Mouse (Mus musculus) effector memory CD4-positive, alpha-beta T cell, adult 7 months (primary cell): Measurements from ENCODE around the gene Tulp2. TPM values are rescaled to one million over a fixed set of nuclear protein-coding genes. Genes with fewer than 3 reads are reported as not detected.

Experiments used
- polyA plus RNA-seq: library from polyadenylated mRNA; unstranded; fragments of 100-300 nt; shearing (Covaris generic); gene quantifications from one replicate; pipeline ENCODE4 v1.2.1, GENCODE M21; 2017

The Tulp2 gene
- 1.3 TPM for polyA plus RNA-seq

GRCm38 (mm10) chr7:45481374-45481927 is at the start of gene Tulp2:
Gene Tulp2, plus strand, starts transcription at chr7:45481877.

GRCm38 (mm10) chr7:45434203-45435015 is 47.3 kb upstream of the Tulp2 start, which contains the start of gene Gys1:
Gene Gys1, plus strand, starts transcription at chr7:45434844.

GRCm38 (mm10) chr7:45437521-45438276 is 44.0 kb upstream of the Tulp2 start, which contains the start of gene Ruvbl2:
Gene Ruvbl2, minus strand, starts transcription at chr7:45438096.

GRCm38 (mm10) chr7:45459564-45460140 is 22.0 kb upstream of the Tulp2 start, which contains the start of gene Ftl1:
Gene Ftl1, minus strand, starts transcription at chr7:45459884.

GRCm38 (mm10) chr7:45466283-45467089 is 15.2 kb upstream of the Tulp2 start, which contains the start of gene Bax:
Gene Bax, minus strand, starts transcription at chr7:45466898.

GRCm38 (mm10) chr7:45486761-45487415 is 5.2 kb downstream of the Tulp2 start, which contains the start of gene Gm45808:
Gene Gm45808, minus strand, starts transcription at chr7:45486811.

GRCm38 (mm10) chr7:45488293-45489204 is 6.9 kb downstream of the Tulp2 start, which contains the start of gene Dhdh:
Gene Dhdh, minus strand, starts transcription at chr7:45488805.

GRCm38 (mm10) chr7:45509912-45510787 is 28.5 kb downstream of the Tulp2 start, which contains the start of gene Nucb1:
Gene Nucb1, minus strand, starts transcription at chr7:45510406.

GRCm38 (mm10) chr7:45525809-45526473 is 44.3 kb downstream of the Tulp2 start, which contains the start of the genes Ppp1r15a and Plekha4:
Gene Ppp1r15a, minus strand, starts transcription at chr7:45526268.
Gene Plekha4, plus strand, starts transcription at chr7:45526330.

GRCm38 (mm10) chr7:45554744-45555143 is 73.1 kb downstream of the Tulp2 start, which contains the start of gene Hsd17b14:
Gene Hsd17b14, plus strand, starts transcription at chr7:45554893.

GRCm38 (mm10) chr7:45570103-45570741 is 88.5 kb downstream of the Tulp2 start, which contains the start of gene Bcat2:
Gene Bcat2, plus strand, starts transcription at chr7:45570153.

Other genes with a start within 250 kb of the Tulp2 start
- gene Cd37, start 242.8 kb upstream of the Tulp2 start, polyA plus RNA-seq = 386 TPM
- not detected for gene Slc6a16, start 240.8 kb upstream of the Tulp2 start, polyA plus RNA-seq
- 0.93 TPM for gene Slc6a21, start 204.4 kb upstream of the Tulp2 start, polyA plus RNA-seq
- 5.0 TPM for gene Trpm4, start 148.1 kb upstream of the Tulp2 start, polyA plus RNA-seq
- not detected for gene Hrc, start 146.6 kb upstream of the Tulp2 start, polyA plus RNA-seq
- gene Ppfia3, start 114.9 kb upstream of the Tulp2 start, polyA plus RNA-seq = 0.12 TPM
- not detected for gene Lin7b, start 111.3 kb upstream of the Tulp2 start, polyA plus RNA-seq
- gene Snrnp70, start 86.1 kb upstream of the Tulp2 start, polyA plus RNA-seq = 211 TPM
- not detected for gene Kcna7, start 76.2 kb upstream of the Tulp2 start, polyA plus RNA-seq
- 0.60 TPM for gene Ntf5, start 68.2 kb upstream of the Tulp2 start, polyA plus RNA-seq
- not detected for gene Lhb, start 61.1 kb upstream of the Tulp2 start, polyA plus RNA-seq
- gene Gys1, start 47.0 kb upstream of the Tulp2 start, polyA plus RNA-seq = 3.2 TPM
- gene Ruvbl2, start 43.8 kb upstream of the Tulp2 start, polyA plus RNA-seq = 32.3 TPM
- 2,366 TPM for gene Ftl1, start 22.0 kb upstream of the Tulp2 start, polyA plus RNA-seq
- gene Bax, start 15.0 kb upstream of the Tulp2 start, polyA plus RNA-seq = 236 TPM
- gene Gm45808, start 4.9 kb downstream of the Tulp2 start, polyA plus RNA-seq = 0.89 TPM
- gene Dhdh, start 6.9 kb downstream of the Tulp2 start, polyA plus RNA-seq = 0.80 TPM
- gene Nucb1, start 28.5 kb downstream of the Tulp2 start, polyA plus RNA-seq = 218 TPM
- gene Ppp1r15a, start 44.4 kb downstream of the Tulp2 start, polyA plus RNA-seq = 751 TPM
- 1.3 TPM for gene Plekha4, start 44.5 kb downstream of the Tulp2 start, polyA plus RNA-seq
- gene Hsd17b14, start 73.0 kb downstream of the Tulp2 start, polyA plus RNA-seq = 2.0 TPM
- 38.0 TPM for gene Bcat2, start 88.3 kb downstream of the Tulp2 start, polyA plus RNA-seq
- gene Fgf21, start 133.6 kb downstream of the Tulp2 start, polyA plus RNA-seq = not detected
- 1.2 TPM for gene Fut1, start 135.4 kb downstream of the Tulp2 start, polyA plus RNA-seq
- gene Izumo1, start 139.9 kb downstream of the Tulp2 start, polyA plus RNA-seq = not detected
- not detected for gene Rasip1, start 145.6 kb downstream of the Tulp2 start, polyA plus RNA-seq
- 1.1 TPM for gene Mamstr, start 158.1 kb downstream of the Tulp2 start, polyA plus RNA-seq
- gene Fut2, start 184.5 kb downstream of the Tulp2 start, polyA plus RNA-seq = 0.89 TPM
- not detected for gene Ntn5, start 202.1 kb downstream of the Tulp2 start, polyA plus RNA-seq
- gene Sec1, start 212.5 kb downstream of the Tulp2 start, polyA plus RNA-seq = not detected
- gene Car11, start 218.0 kb downstream of the Tulp2 start, polyA plus RNA-seq = 1.3 TPM
- gene Dbp, start 223.2 kb downstream of the Tulp2 start, polyA plus RNA-seq = 7.4 TPM
- 1,531 TPM for gene Rpl18, start 233.6 kb downstream of the Tulp2 start, polyA plus RNA-seq
- 17.9 TPM for gene Sphk2, start 236.1 kb downstream of the Tulp2 start, polyA plus RNA-seq
- 0.57 TPM for gene Fam83e, start 239.3 kb downstream of the Tulp2 start, polyA plus RNA-seq
- gene Spaca4, start 243.9 kb downstream of the Tulp2 start, polyA plus RNA-seq = not detected